Mouse (Mus musculus): Measurements from ENCODE around the gene Mapt. TPM values are rescaled to one million over a fixed set of nuclear protein-coding genes. Genes with fewer than 3 reads are reported as not detected.

The Mapt gene
- total RNA-seq (2023): under 1 TPM in 1 of 2 experiments, not detected in 1; 0.15 TPM

GRCm38 (mm10) chr11:104231041-104231911 is at the start of gene Mapt:
Gene Mapt, plus strand, starts transcription at chr11:104231390.

GRCm38 (mm10) chr11:104186135-104186836 is 44.9 kb upstream of the Mapt start, which contains the start of gene Sppl2c:
Gene Sppl2c, plus strand, starts transcription at chr11:104186327.

Other genes with a start within 250 kb of the Mapt start
- not detected for gene Crhr1, start 98.5 kb upstream of the Mapt start, total RNA-seq (2023)
- not detected for gene Sppl2c, start 45.1 kb upstream of the Mapt start, total RNA-seq (2023)
- 100 to 1,000 TPM; 129 to 130 TPM for gene Kansl1, start 237.5 kb downstream of the Mapt start, total RNA-seq (2023)

Measured in T-cell, adult 66 days (primary cell).